Mouse (Mus musculus) central nervous system, embryonic 11.5 days (tissue): ENCODE results near the gene Gm10320. TPM values are rescaled to one million over a fixed set of nuclear protein-coding genes. Genes with fewer than 3 reads are reported as not detected.

Experiments
- polyA plus RNA-seq: library from polyadenylated mRNA; depleted of rRNA; stranded (reverse); fragments of >200 nt; gene quantifications from 2 replicates; pipeline ENCODE4 v1.2.3, GENCODE M21; 2012; rRNA removed

The Gm10320 gene
- polyA plus RNA-seq = 0.60 and 0.97 TPM in 2 replicates

DNA sequence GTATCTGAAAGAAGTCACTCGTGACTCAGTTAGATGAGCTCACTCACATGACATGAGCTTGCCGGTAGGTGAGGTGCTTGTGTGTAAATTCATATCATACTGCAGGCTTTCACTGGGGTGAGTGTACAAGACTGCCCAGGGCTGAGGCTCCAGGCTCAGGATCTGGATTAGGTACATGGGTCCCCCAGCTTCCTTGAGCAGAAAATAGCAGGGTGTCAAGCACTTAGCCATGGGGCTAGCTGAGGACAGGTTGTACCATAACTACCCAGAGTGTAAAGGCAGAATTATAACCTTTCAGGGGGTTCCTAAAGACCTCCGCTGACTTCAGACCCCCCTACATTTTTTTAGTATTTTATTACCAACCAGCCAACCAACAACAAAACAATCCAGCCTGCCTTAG is at the start of gene Gm10320:
Gm10320 (minus strand) TSS at position 93 of the 400 bp plus-strand sequence.

Other genes with a start within 250 kb of the Gm10320 start
- gene Utp15, start 229.0 kb downstream of the Gm10320 start, polyA plus RNA-seq = 21.7 and 25.8 TPM in 2 replicates
- 42.6 and 44.9 TPM in 2 replicates for gene Ankra2, start 228.9 kb downstream of the Gm10320 start, polyA plus RNA-seq
- not detected in 2 replicates for gene Gm21976, start 212.1 kb downstream of the Gm10320 start, polyA plus RNA-seq
- gene Btf3, start 175.0 kb downstream of the Gm10320 start, polyA plus RNA-seq = 723 and 1,066 TPM in 2 replicates
- gene Foxd1, start 137.8 kb downstream of the Gm10320 start, polyA plus RNA-seq = 13.8 and 14.1 TPM in 2 replicates
- 0.05 TPM in 1 of 2 replicates, not detected in the other for gene Tmem174, start 145.4 kb upstream of the Gm10320 start, polyA plus RNA-seq
- 0.06 and 0.25 TPM in 2 replicates for gene Tmem171, start 202.8 kb upstream of the Gm10320 start, polyA plus RNA-seq